Mouse (Mus musculus): ENCODE measurements around the gene Gm13272.
"Not testable (repeated sequence)": the region's sequence is repeated elsewhere in the genome, so short reads cannot be mapped to it uniquely, and the experiment has no call there.

Gene Gm13272

GRCm38 (mm10) chr4:88779550-88779949 is at the start of gene Gm13272:
Gene Gm13272 (plus strand): TSS chr4:88779850.
- not testable (repeated sequence) for DNase-seq (ENCODE audit: low read depth)

- peak; percentile 90 for DNase-seq (ENCODE audit: low read depth)
These were observed 41.2 kb upstream of the Gm13272 start for GRCm38 (mm10) chr4:88738480-88738879.

GRCm38 (mm10) chr4:88739036-88739435 is 40.6 kb upstream of the Gm13272 start:
- no peak for DNase-seq (ENCODE audit: low read depth)

- DNase-seq (ENCODE audit: low read depth): no peak
These were observed 38.2 kb upstream of the Gm13272 start for GRCm38 (mm10) chr4:88741426-88741825.

GRCm38 (mm10) chr4:88742771-88743371 is 36.8 kb upstream of the Gm13272 start:
- DNase-seq (ENCODE audit: low read depth): peak; percentile 58

- peak; percentile 29 for DNase-seq (ENCODE audit: low read depth)
These were observed 35.4 kb upstream of the Gm13272 start for GRCm38 (mm10) chr4:88744207-88744606.

GRCm38 (mm10) chr4:88749926-88750325 is 29.7 kb upstream of the Gm13272 start:
- DNase-seq (ENCODE audit: low read depth): no peak

GRCm38 (mm10) chr4:88754818-88755340 is 24.8 kb upstream of the Gm13272 start, which contains the start of gene Gm13271:
Gene Gm13271 (plus strand): TSS chr4:88754868.
- DNase-seq (ENCODE audit: low read depth): not testable (repeated sequence)

GRCm38 (mm10) chr4:88756581-88757513 is 22.8 kb upstream of the Gm13272 start:
- DNase-seq (ENCODE audit: low read depth): peak; percentile 77

GRCm38 (mm10) chr4:88757628-88758031 is 22.0 kb upstream of the Gm13272 start:
- DNase-seq (ENCODE audit: low read depth): peak; percentile 91

- not testable (repeated sequence) for DNase-seq (ENCODE audit: low read depth)
These were observed 20.9 kb upstream of the Gm13272 start for GRCm38 (mm10) chr4:88758751-88759150.

GRCm38 (mm10) chr4:88759610-88760268 is 19.9 kb upstream of the Gm13272 start, which contains the start of gene Gm13283:
Gene Gm13283 (plus strand): TSS chr4:88760119.
- DNase-seq (ENCODE audit: low read depth): not testable (repeated sequence)

GRCm38 (mm10) chr4:88760431-88760830 is 19.2 kb upstream of the Gm13272 start:
- DNase-seq (ENCODE audit: low read depth): peak; percentile 76

GRCm38 (mm10) chr4:88761776-88762175 is 17.9 kb upstream of the Gm13272 start:
- DNase-seq (ENCODE audit: low read depth): not testable (repeated sequence)

- DNase-seq (ENCODE audit: low read depth): not testable (repeated sequence)
These were observed 17.3 kb upstream of the Gm13272 start for GRCm38 (mm10) chr4:88762341-88762740.

- peak; percentile 72 for DNase-seq (ENCODE audit: low read depth)
These were observed 16.1 kb upstream of the Gm13272 start for GRCm38 (mm10) chr4:88763384-88764018.

GRCm38 (mm10) chr4:88773534-88773933 is 6.1 kb upstream of the Gm13272 start, which contains the start of gene Gm13290:
Gene Gm13290 (plus strand): TSS chr4:88773834.
- not testable (repeated sequence) for DNase-seq (ENCODE audit: low read depth)

- not testable (repeated sequence) for DNase-seq (ENCODE audit: low read depth)
These were observed 3.0 kb upstream of the Gm13272 start, which contains the start of gene Gm13289 for GRCm38 (mm10) chr4:88776622-88777021. Gene Gm13289 (plus strand): TSS chr4:88776922.

GRCm38 (mm10) chr4:88780320-88780719 is 670 bp downstream of the Gm13272 start:
- not testable (repeated sequence) for DNase-seq (ENCODE audit: low read depth)

- DNase-seq (ENCODE audit: low read depth): not testable (repeated sequence)
These were observed 2.2 kb downstream of the Gm13272 start, which contains the start of gene Ifnz for GRCm38 (mm10) chr4:88781831-88782230. Gene Ifnz (plus strand): TSS chr4:88782131.

GRCm38 (mm10) chr4:88782335-88782734 is 2.7 kb downstream of the Gm13272 start:
- DNase-seq (ENCODE audit: low read depth): not testable (repeated sequence)
